Mouse (Mus musculus): ENCODE results near the gene Carmil2.

DNA sequence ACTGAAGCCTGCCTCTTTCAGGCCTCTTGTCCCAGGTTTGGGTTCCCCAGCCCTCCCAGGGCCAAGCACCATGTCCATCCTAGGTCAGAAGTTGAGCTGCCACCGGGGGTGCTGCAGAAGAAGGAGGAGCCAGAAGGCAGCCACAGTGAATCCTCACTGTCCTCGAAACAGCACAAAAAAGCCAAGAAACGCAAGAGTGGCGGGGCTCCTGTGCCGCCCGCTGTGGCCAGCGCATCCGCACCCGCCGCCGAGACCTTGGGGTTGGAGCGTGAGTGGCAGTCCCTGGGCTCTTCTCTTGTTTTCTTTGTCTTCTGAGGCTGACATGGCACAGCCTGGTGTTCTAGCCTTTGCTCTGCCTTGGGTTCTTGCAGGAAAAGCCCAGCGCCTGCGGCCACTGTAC is 23.2 kb downstream of the Carmil2 start:
- TF ChIP-seq CTCF (IDR thresholded peaks at IDR 0.05; ENCODE audit: low read depth, low read length) (no peak), GATA1 (IDR thresholded peaks at IDR 0.05; ENCODE audit: borderline replicate concordance, low read length) (no peak), POLR2AphosphoS5 (IDR thresholded peaks at IDR 0.05; ENCODE audit: insufficient replicate concordance, low read depth, low read length) (no peak)

All from G1E (cell line).